Mouse (Mus musculus): ENCODE measurements at regions not wholly inside any gene's neighbourhood (a gene's known extent, or its start where the extent isn't known, plus 50 kb on each side); places are given as distances from the start of the nearest gene placed in this dataset.

DNA sequence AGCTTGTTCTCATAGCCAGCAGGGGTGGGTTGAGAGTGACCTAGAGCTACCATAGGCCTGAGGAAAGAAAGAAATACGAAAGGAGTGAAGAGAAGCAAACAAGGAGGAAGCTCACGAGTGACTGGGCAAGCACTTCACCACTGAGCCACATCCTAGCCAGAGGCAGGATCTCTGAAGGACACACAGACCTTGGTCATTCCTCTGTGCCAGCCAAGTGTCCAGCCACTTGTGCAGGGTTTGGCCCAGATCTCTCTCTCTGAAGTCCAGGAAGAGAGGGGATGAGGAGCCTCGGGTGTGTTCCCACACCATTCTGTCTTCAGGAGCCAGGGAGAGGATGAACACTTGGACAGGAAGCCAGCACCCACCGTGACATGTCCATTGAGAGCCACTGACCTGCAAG, 271.7 kb upstream of the Prox1 start:
- no peak for TF ChIP-seq CTCF (IDR thresholded peaks at IDR 0.05; ENCODE audit: low read depth)
- TF ChIP-seq EP300 (IDR thresholded peaks at IDR 0.05; ENCODE audit: low read depth), result no peak

Measured in liver, postnatal 0 days (tissue).